Mouse (Mus musculus) intestine, embryonic 14.5 days (tissue): ENCODE measurements at regions not wholly inside any gene's neighbourhood (a gene's known extent, or its start where the extent isn't known, plus 50 kb on each side); places are given as distances from the start of the nearest gene placed in this dataset.
A peak's percentile ranks its signal among the peaks of the same experiment; 100 is the strongest.
"Not testable (repeated sequence)": the region's sequence is repeated elsewhere in the genome, so short reads cannot be mapped to it uniquely, and the experiment has no call there.

ENCODE experiments used
- ATAC-seq: fragments of 200-750 bp; cut with Nextera tagmentation; replicated peaks from 2 replicates; pipeline ENCODE4 v1.8.0; 2017; ENCODE audit warnings: low read depth, moderate number of reproducible peaks, moderate TSS enrichment, moderate library complexity; ENCODE audit not compliant: low FRiP score, low TSS enrichment
- DNase-seq: peaks from one replicate; pipeline ENCODE4 v3.0.0-alpha.2; 2018; ENCODE audit warnings: low spot score
- H3K27ac ChIP-seq: fragments of 300-500 bp; sonication (generic); 2 replicates; pipeline ENCODE4 v1.5.1; 2014; ENCODE audit warnings: low read depth, mild to moderate bottlenecking, control low read depth
- H3K27me3 ChIP-seq: fragments of 300-500 bp; sonication (generic); replicated peaks from 2 replicates; pipeline ENCODE4 v1.6.1; 2014; ENCODE audit warnings: low read length, control low read depth; ENCODE audit not compliant: control insufficient read depth, insufficient read depth
- H3K36me3 ChIP-seq: fragments of 300-500 bp; sonication (generic); 2 replicates; pipeline ENCODE4 v1.6.1; 2014; ENCODE audit warnings: low read length, control low read depth; ENCODE audit not compliant: control insufficient read depth, insufficient read depth
- H3K4me1 ChIP-seq: fragments of 300-500 bp; sonication (generic); replicated peaks from 2 replicates; pipeline ENCODE4 v1.6.1; 2014; ENCODE audit warnings: low read length, control low read depth, mixed read lengths; ENCODE audit not compliant: control insufficient read depth, insufficient read depth
- H3K4me2 ChIP-seq: fragments of 300-500 bp; sonication (generic); 2 replicates; pipeline ENCODE4 v1.6.1; 2014; ENCODE audit warnings: low read length
- H3K4me3 ChIP-seq: fragments of 300-500 bp; sonication (generic); 2 replicates; pipeline ENCODE4 v1.5.1; 2014; ENCODE audit warnings: low read depth, low read length, control low read depth, mixed read lengths
- H3K9ac ChIP-seq: fragments of 300-500 bp; sonication (generic); 2 replicates; pipeline ENCODE4 v1.6.1; 2014; ENCODE audit warnings: mild to moderate bottlenecking, low read length
- H3K9me3 ChIP-seq: fragments of 300-500 bp; sonication (generic); 2 replicates; pipeline ENCODE4 v1.6.1; 2016; ENCODE audit warnings: low read length, control low read depth; ENCODE audit not compliant: control insufficient read depth
- WGBS: fragments of 180-500 bp; shearing (Covaris S2); extraction: QIAGEN DNeasy Blood & Tissue Kit; methylation state at CpG from one replicate; pipeline ENCODE4 v1.1.7; 2014; 5-methylcytosine and 5-hydroxymethylcytosine counted together

- Histone ChIP-seq H3K27ac (no peak overlapping the region), H3K9ac (no peak overlapping the region), H3K9me3 (no peaks in the 10 kb centered on the region), H3K4me3 (no peak overlapping the region), H3K27me3 (no peaks in the 10 kb centered on the region), H3K4me1 (no peaks in the 10 kb centered on the region), H3K4me2 (no peak overlapping the region), H3K36me3 (no peaks in the 10 kb centered on the region)
- WGBS, result 56% methylated on average over 2 of the region's 2 CpGs
- DNase-seq (no peak), ATAC-seq (no peak)
Observed at GRCm38 (mm10) chr10:23733679-23734078, 53.4 kb downstream of the Rps12 start.

DNA sequence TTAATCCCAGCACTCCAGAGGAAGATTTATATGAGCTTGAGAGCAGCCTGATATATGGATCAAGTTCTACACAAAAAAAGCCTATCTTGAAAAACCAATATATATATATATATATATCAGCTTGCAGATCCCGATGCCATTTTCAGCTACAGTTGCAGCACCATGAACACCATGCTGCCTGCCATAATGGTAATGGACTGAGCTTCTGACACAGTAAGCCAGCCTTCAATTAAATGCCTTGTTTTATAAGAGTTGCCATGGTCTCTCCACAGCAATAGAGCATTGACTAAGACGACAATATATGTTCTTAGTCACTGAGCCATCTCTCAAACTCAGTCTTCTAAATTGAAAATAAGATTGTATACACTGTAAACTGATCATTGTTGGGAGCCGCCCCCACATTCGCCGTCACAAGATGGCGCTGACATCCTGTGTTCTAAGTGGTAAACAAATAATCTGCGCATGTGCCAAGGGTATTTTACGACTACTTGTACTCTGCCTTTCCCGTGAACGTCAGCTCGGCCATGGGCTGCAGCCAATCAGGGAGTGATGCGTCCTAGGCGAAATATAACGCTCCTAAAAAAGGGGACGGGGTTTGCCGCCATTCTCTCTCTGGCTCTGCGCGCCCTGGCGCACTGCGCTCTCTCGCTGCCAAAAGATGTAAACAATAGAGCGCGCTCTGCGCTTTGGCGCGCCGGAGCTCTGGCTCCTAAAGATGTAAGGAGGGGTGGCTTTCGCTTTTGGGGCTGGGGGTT is 60.9 kb downstream of the Rps12 start:
- not testable (repeated sequence) for DNase-seq, ATAC-seq, H3K4me1 ChIP-seq, H3K9ac ChIP-seq, H3K27me3 ChIP-seq, H3K36me3 ChIP-seq, H3K4me3 ChIP-seq, H3K27ac ChIP-seq, H3K4me2 ChIP-seq, H3K9me3 ChIP-seq
- 92% methylated on average over 25 of the region's 28 CpGs for WGBS

GRCm38 (mm10) chr10:23718124-23718523 is 69.0 kb downstream of the Rps12 start:
- no peaks in the 10 kb centered on the region for H3K9me3 ChIP-seq
- whole genome bisulfite sequencing, result 87% methylated on average over 7 of the region's 7 CpGs
- ATAC-seq, result no peak

DNA sequence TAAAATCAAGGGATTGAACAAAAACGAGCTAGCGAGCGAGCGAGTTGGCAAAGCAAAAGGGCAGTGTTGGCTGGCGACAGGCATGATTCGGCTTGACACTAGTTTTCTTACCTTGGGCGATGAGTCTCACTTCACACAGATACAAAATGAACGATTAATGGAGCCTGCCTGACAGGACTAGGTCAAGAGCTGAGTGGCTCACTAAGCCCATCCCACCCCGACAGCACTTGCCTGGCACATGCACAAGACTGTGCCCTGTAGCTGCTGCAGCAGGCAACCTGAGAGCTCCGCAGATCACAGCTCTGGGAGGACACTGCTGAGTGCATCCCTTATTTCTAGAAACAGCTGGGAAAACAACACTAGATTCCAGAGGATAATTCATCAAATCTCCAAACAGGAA is 71.6 kb downstream of the Rps12 start:
- no peaks in the 10 kb centered on the region for H3K27me3 ChIP-seq
- H3K9me3 ChIP-seq, result no peaks in the 10 kb centered on the region
- WGBS, result 87% methylated on average over 10 of the region's 10 CpGs
- H3K4me2 ChIP-seq, result no peak overlapping the region
- H3K9ac ChIP-seq, result no peak overlapping the region
- no peak overlapping the region for H3K27ac ChIP-seq
- DNase-seq (no peak), ATAC-seq (no peak)
- H3K4me3 ChIP-seq, result no peak overlapping the region
- no peaks in the 10 kb centered on the region for H3K36me3 ChIP-seq
- H3K4me1 ChIP-seq, result no peaks in the 10 kb centered on the region; the same call in 1 of the 2 replicates

More at GRCm38 (mm10) chr10:23718124-23718523, 69.0 kb downstream of the Rps12 start:
- Histone ChIP-seq H3K9ac (no peak overlapping the region), H3K4me2 (no peak overlapping the region), H3K27ac (no peak overlapping the region), H3K27me3 (no peaks in the 10 kb centered on the region), H3K4me3 (no peak overlapping the region), H3K4me1 (no peaks in the 10 kb centered on the region), H3K36me3 (no peaks in the 10 kb centered on the region)
- DNase-seq, result no peak

GRCm38 (mm10) chr10:23715101-23715500 is 72.0 kb downstream of the Rps12 start:
- Histone ChIP-seq H3K9me3 (no peaks in the 10 kb centered on the region), H3K36me3 (no peaks in the 10 kb centered on the region), H3K27me3 (no peaks in the 10 kb centered on the region), H3K4me1 (no peaks in the 10 kb centered on the region; the same call in 1 of the 2 replicates), H3K4me2 (no peak overlapping the region), H3K4me3 (no peak overlapping the region), H3K9ac (no peak overlapping the region), H3K27ac (no peak overlapping the region)
- WGBS, result 92% methylated on average over 7 of the region's 7 CpGs
- DNase-seq (no peak), ATAC-seq (no peak)

- DNase-seq (no peak), ATAC-seq (no peak)
- H3K27me3 ChIP-seq, result no peaks in the 10 kb centered on the region
- no peaks in the 10 kb centered on the region; the same call in 1 of the 2 replicates for H3K4me1 ChIP-seq
- H3K9ac ChIP-seq, result no peak overlapping the region
- H3K4me2 ChIP-seq, result no peak overlapping the region
- no peak overlapping the region for H3K4me3 ChIP-seq
- H3K36me3 ChIP-seq, result no peaks in the 10 kb centered on the region
- WGBS, result 55% methylated on average over 5 of the region's 5 CpGs
- H3K27ac ChIP-seq, result no peak overlapping the region
- H3K9me3 ChIP-seq, result no peaks in the 10 kb centered on the region
Observed at GRCm38 (mm10) chr10:23712691-23713378, 74.2 kb downstream of the Rps12 start.

- peak; percentile 47 for ATAC-seq
- no peak for DNase-seq
- H3K27ac ChIP-seq, result no peak overlapping the region
- H3K27me3 ChIP-seq, result no peaks in the 10 kb centered on the region
- no peak overlapping the region for H3K4me3 ChIP-seq
- no peaks in the 10 kb centered on the region for H3K9me3 ChIP-seq
- H3K4me2 ChIP-seq, result peak overlapping the region; percentile 14; the same call in 1 of the 2 replicates
- H3K4me1 ChIP-seq, result no peaks in the 10 kb centered on the region; the same call in 1 of the 2 replicates
- no peaks in the 10 kb centered on the region for H3K36me3 ChIP-seq
- no peak overlapping the region for H3K9ac ChIP-seq
- 43% methylated on average over 6 of the region's 6 CpGs for WGBS
Observed at GRCm38 (mm10) chr10:23711416-23712171, 75.5 kb downstream of the Rps12 start.

GRCm38 (mm10) chr10:23710999-23711398 is 76.1 kb downstream of the Rps12 start:
- WGBS, result 70% methylated on average over 6 of the region's 6 CpGs
- no peak for DNase-seq
- H3K27me3 ChIP-seq, result no peaks in the 10 kb centered on the region

More at GRCm38 (mm10) chr10:23710999-23711398, 76.1 kb downstream of the Rps12 start:
- no peaks in the 10 kb centered on the region for H3K9me3 ChIP-seq
- peak overlapping the region; percentile 14; the same call in 1 of the 2 replicates for H3K4me2 ChIP-seq
- no peak overlapping the region for H3K27ac ChIP-seq
- no peak overlapping the region for H3K4me3 ChIP-seq
- ATAC-seq, result no peak
- no peaks in the 10 kb centered on the region for H3K36me3 ChIP-seq
- no peaks in the 10 kb centered on the region; the same call in 1 of the 2 replicates for H3K4me1 ChIP-seq
- H3K9ac ChIP-seq, result no peak overlapping the region
